Mouse (Mus musculus) embryonic facial prominence, embryonic 12.5 days (tissue): ENCODE data around the gene Napa. TPM values are rescaled to one million over a fixed set of nuclear protein-coding genes. Genes with fewer than 3 reads are reported as not detected.

Source experiments
- ATAC-seq: fragments of 200-750 bp; cut with Nextera tagmentation; 2 replicates; pipeline ENCODE4 v1.8.0; 2017; ENCODE audit not compliant: insufficient number of reproducible peaks, insufficient read depth, low FRiP score, low TSS enrichment
- H3K27ac ChIP-seq: fragments of 300-500 bp; sonication (generic); 2 replicates; pipeline ENCODE4 v1.5.1; 2016; ENCODE audit warnings: mild to moderate bottlenecking
- H3K27me3 ChIP-seq: fragments of 300-500 bp; sonication (generic); 2 replicates; pipeline ENCODE4 v1.6.1; 2016; ENCODE audit warnings: mild to moderate bottlenecking, moderate library complexity
- H3K36me3 ChIP-seq: fragments of 300-500 bp; sonication (generic); 2 replicates; pipeline ENCODE4 v1.6.1; 2016; ENCODE audit warnings: mild to moderate bottlenecking
- H3K4me1 ChIP-seq: fragments of 300-500 bp; sonication (generic); 2 replicates; pipeline ENCODE4 v1.6.1; 2016
- H3K4me2 ChIP-seq: fragments of 300-500 bp; sonication (generic); replicated peaks from 2 replicates; pipeline ENCODE4 v1.6.1; 2016; ENCODE audit warnings: mild to moderate bottlenecking, moderate library complexity
- H3K4me3 ChIP-seq: fragments of 300-500 bp; sonication (generic); 2 replicates; pipeline ENCODE4 v1.5.1; 2016; ENCODE audit warnings: mild to moderate bottlenecking
- H3K9ac ChIP-seq: fragments of 300-500 bp; sonication (generic); 2 replicates; pipeline ENCODE4 v1.6.1; 2016; ENCODE audit warnings: mild to moderate bottlenecking, moderate library complexity
- H3K9me3 ChIP-seq: fragments of 300-500 bp; sonication (generic); 2 replicates; pipeline ENCODE4 v1.6.1; 2016; ENCODE audit warnings: mild to moderate bottlenecking, moderate library complexity
- WGBS: fragments of 180-500 bp; shearing (Covaris S2); methylation state at CpG from one replicate; pipeline ENCODE4 v1.1.7; 2016; 5-methylcytosine and 5-hydroxymethylcytosine counted together
- polyA plus RNA-seq: library from polyadenylated mRNA; unstranded; fragments of >200 nt; fragmentation: Nextera tagmentation; extraction: Ambion mirVana; gene quantifications from 2 replicates; pipeline ENCODE4 v1.2.1, GENCODE M21; 2016

Napa gene
- polyA plus RNA-seq, 1 experiment from 2014 or later, result 206 TPM

DNA sequence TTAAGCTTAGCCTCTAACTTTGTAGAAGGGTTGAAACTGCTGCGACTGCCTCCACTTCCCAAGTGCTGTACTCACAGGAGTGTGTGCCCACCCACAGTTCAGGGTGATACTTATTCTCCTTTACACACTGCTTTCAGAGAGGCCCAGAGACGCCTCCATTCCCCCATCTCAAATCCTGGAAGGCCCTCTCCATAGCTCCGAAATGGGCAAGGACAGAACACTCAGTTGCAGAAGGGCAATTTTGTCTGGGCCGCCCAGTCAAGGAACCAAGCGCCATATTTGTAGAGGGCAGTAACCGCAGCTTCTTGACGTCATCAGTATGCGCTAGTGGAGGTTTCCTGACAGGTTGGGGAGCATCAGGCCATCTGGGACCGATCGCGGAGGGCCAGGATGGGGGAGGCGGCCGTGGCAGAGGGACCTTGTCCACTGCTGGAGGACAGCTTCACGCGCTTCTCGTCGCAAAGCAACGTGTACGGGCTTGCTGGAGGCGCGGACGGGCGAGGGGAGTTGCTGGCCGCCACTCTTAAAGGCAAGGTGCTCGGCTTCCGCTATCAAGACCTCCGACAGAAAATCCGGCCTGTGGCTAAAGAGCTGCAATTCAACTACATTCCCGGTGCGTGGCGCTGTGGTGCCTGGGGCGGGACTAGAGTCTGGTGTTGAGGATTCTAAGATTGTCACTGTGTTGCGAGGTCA, 21.5 kb downstream of the Napa start, which contains the start of gene Kptn:
Gene Kptn (plus strand): TSS at position 327 of the 693 bp plus-strand sequence.
- peak within 1 kb of the TSS; percentile 64 for H3K4me3 ChIP-seq
- peaks cover 29% of the 10 kb centered on the region for H3K36me3 ChIP-seq
- 2% methylated on average over 33 of the region's 33 CpGs for WGBS
- H3K9me3 ChIP-seq, result no peaks in the 10 kb centered on the region
- H3K9ac ChIP-seq, result peak within 1 kb of the TSS; percentile 62
- H3K4me2 ChIP-seq, result peak within 1 kb of the TSS; percentile 53
- H3K27ac ChIP-seq, result peak within 1 kb of the TSS; percentile 69
- ATAC-seq, result peak; percentile 78
- H3K4me1 ChIP-seq, result 0 out of 2 replicates have a peak, but pooled peaks cover 4% of the 10 kb centered on the region
- no peaks in the 10 kb centered on the region for H3K27me3 ChIP-seq

DNA sequence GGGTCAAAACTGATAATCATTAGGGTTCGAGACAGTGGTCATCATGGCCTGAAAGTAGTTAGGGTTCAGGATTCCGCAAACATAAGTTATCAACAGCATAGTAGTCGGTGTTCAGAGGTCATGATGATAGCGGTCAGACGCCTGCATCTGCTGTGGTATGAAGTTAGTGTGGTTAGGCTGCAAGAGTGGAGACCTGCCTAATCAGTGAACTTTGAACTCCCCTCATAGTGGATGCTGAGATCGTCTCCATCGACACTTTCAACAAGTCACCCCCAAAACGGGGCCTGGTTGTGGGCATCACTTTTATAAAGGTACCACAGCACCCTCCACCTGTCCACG, 22.0 kb downstream of the Napa start:
- H3K27me3 ChIP-seq, result no peaks in the 10 kb centered on the region
- H3K4me3 ChIP-seq, result peak overlapping the region; percentile 64
- 0 out of 2 replicates have a peak, but pooled peaks have one; percentile 5 for ATAC-seq
- 53% methylated on average over 9 of the region's 9 CpGs for WGBS
- H3K4me1 ChIP-seq, result 0 out of 2 replicates have a peak, but pooled peaks cover 4% of the 10 kb centered on the region
- H3K36me3 ChIP-seq, result peaks cover 29% of the 10 kb centered on the region
- H3K9ac ChIP-seq, result peak overlapping the region; percentile 62; the same call in 1 of the 2 replicates
- no peaks in the 10 kb centered on the region for H3K9me3 ChIP-seq
- peak overlapping the region; percentile 53 for H3K4me2 ChIP-seq
- no peak overlapping the region for H3K27ac ChIP-seq

DNA sequence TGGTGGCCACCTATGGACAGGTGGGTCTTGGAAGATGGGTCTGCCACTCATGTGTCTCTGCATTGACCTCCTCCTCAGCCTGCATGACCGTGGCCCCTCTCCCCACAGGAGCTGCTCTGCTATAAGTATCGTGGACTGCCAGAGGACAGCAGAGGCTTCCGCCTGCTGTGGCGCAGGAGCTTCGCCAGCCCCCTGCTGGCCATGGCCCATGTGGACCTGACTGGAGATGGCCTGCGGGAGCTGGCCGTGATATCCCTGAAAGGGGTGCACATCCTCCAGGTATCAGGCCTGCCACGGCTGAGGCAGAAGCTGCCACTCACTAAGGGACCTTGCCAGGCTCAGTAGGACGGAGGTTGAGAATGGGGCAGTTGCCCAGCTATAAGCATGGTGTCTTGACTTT, 27.6 kb downstream of the Napa start:
- Histone ChIP-seq H3K4me2 (no peak overlapping the region), H3K4me1 (peaks cover 14% of the 10 kb centered on the region), H3K4me3 (no peak overlapping the region), H3K27me3 (no peaks in the 10 kb centered on the region), H3K27ac (no peak overlapping the region), H3K36me3 (peaks cover 29% of the 10 kb centered on the region), H3K9ac (no peak overlapping the region), H3K9me3 (no peaks in the 10 kb centered on the region)
- WGBS, result 78% methylated on average over 9 of the region's 9 CpGs
- ATAC-seq, result no peak

DNA sequence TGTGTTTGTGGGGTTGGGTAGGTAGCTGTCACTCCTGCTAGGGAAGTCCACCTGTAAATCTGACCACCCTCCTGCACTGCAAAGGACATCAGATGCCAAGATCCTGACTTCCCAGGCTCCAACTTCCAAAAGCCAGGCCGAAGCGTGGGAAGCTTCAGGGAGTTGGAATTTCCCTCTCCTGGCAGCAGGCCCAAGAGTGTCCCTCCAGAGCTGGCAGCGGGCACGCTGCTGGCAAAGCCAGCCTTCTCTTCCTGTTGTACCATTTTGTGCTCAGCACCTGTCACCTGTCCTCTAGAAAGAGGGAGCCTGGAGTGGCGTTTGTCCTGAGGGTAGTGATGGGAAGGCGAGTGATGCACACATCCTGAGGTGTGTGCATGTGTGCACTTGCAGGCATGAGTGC, 30.1 kb downstream of the Napa start:
- ATAC-seq, result no peak

DNA sequence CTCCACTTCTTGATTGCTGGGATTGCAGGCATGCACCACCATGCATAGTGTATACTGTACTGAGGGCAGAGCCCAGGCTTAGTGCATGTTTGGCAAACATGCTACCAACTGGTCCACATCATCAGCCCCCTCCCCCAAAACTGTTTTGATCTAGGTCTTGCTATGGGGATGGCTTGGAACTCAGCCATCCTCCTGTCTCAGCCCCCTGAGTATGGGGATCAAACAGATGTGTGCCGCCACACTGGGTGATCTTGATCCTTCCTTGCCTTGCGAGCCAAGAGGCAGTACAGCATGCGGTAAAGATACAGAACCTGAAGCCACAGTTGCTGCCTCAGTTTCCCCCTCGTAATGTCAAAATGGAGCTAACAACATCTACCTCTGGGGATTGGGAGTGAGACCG, 30.6 kb downstream of the Napa start:
- Histone ChIP-seq H3K4me2 (0 out of 2 replicates have a peak overlapping the region, but pooled peaks have one; percentile 90), H3K4me3 (no peak overlapping the region), H3K4me1 (peaks cover 33% of the 10 kb centered on the region), H3K9me3 (no peaks in the 10 kb centered on the region), H3K9ac (no peak overlapping the region), H3K36me3 (peaks cover 29% of the 10 kb centered on the region), H3K27ac (peak overlapping the region; percentile 86; the same call in 1 of the 2 replicates), H3K27me3 (no peaks in the 10 kb centered on the region)
- no peak for ATAC-seq
- WGBS, result 63% methylated on average over 5 of the region's 5 CpGs

More for the DNA sequence above, 30.1 kb downstream of the Napa start:
- Histone ChIP-seq H3K4me1 (peaks cover 33% of the 10 kb centered on the region), H3K9ac (no peak overlapping the region), H3K4me2 (no peak overlapping the region), H3K36me3 (peaks cover 29% of the 10 kb centered on the region), H3K4me3 (no peak overlapping the region), H3K27ac (no peak overlapping the region), H3K9me3 (no peaks in the 10 kb centered on the region), H3K27me3 (no peaks in the 10 kb centered on the region)
- WGBS, result 88% methylated on average over 6 of the region's 6 CpGs

DNA sequence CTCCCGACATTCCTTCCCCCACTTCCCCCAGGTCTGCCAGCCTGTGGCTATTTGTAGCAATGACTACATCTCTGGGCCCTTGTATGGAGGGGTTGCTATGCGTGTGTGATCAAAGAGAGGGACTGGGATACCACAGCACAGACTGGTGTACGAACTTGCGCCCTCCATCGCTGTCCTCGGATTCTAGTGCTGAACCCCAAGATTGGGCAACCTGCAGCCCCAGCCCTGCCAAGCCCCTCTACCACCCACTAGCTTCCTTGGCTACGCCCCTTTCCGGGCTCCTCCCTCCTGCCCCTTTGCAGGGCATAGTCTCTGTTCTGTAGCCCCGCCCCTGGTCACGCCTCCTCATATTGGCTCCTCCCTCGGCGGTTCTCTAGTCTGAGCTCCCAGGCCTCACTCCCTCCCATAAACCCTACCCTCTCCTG, 31.2 kb downstream of the Napa start, which contains the start of gene Slc8a2:
Gene Slc8a2 (plus strand): TSS at position 406 of the 425 bp plus-strand sequence.
- 0% methylated on average over 12 of the region's 12 CpGs for WGBS

DNA sequence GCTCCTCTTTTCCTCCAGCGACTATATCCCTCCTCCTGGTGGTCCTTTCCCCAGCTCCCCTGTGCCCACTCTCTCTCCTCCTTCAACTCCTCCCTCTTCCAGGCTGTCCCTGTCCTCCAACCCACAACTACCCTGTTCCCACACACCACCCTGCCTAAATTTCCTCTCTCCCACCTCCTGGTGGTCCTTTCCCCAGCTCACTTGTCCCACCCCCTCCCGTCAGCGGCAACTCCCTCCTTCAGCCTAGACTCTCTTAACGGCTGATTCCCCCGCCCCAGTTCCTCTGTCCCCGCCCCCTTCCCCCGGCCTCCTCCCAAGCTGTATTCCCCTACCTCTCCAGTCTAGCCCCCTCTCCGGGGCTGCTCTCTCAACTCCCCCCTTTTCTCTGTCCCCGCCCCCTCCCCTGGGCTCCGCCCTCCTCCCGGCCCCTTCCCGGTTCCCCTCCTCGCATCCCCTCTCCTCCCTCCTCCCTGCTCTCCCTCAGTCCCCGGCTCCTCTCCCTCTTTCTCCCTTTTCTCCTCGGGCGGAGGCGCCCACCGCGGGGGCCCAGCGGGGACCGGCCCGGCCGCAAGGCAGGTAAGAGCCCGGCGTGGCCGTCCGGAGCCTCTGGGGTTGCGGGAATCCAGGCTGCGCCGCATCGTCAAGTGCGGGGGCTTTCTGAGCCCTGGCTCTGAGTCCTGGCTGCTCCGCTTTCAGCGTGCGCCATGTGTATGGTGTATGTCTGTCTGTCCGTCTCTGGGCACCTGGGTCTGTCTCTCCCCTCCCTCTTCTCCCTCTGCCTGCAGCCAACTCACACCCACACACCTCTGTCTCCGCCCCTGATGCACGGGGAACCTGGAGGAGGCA, 31.8 kb downstream of the Napa start:
- ATAC-seq, result peak; percentile 72
- Histone ChIP-seq H3K4me1 (peaks cover 33% of the 10 kb centered on the region), H3K27ac (peak overlapping the region; percentile 86)

More for the DNA sequence above, 31.2 kb downstream of the Napa start, which contains the start of gene Slc8a2:
- peak within 1 kb of the TSS; percentile 90 for H3K4me2 ChIP-seq
- H3K9me3 ChIP-seq, result no peaks in the 10 kb centered on the region
- peaks cover 27% of the 10 kb centered on the region for H3K36me3 ChIP-seq
- peak within 1 kb of the TSS; percentile 81 for H3K9ac ChIP-seq
- H3K4me3 ChIP-seq, result peak within 1 kb of the TSS; percentile 72
- H3K27ac ChIP-seq, result peak within 1 kb of the TSS; percentile 86
- peak; percentile 72 for ATAC-seq
- peaks cover 33% of the 10 kb centered on the region for H3K4me1 ChIP-seq
- H3K27me3 ChIP-seq, result no peaks in the 10 kb centered on the region

DNA sequence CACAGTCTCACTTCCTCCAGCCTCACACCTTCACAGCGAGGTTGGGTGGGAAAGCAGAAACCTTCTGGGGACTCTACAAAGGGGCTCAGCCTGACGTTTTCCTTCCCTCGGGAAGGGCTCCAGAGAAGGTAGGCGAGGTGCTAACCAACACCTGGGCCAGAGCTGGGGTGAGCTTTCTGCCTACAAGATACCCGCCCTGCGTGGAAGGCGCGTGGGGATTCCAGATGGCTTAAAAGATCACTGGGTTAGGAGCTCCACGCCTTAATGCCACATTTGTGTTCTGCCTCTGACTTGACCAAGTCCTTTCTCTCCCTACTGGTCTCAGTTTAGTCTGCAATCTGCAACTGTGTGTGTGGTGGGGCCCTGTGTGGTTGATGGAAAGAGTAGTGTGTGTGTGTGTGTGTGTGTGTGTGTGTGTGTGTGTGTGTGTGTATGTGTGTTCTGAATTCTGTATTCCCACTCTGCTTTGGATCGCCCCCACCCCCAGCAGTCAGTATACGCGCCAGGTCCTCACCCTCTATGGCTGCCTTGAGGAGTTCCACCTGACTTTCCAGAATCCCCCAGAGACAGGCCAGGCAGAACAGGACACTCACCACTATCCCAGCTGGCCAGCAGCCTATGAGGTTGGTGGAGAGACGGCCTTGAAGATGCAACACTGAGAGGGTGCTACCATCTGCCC, 32.8 kb downstream of the Napa start:
- Histone ChIP-seq H3K4me2 (peak overlapping the region; percentile 90), H3K9ac (peak overlapping the region; percentile 81), H3K36me3 (peaks cover 10% of the 10 kb centered on the region; the same call in 1 of the 2 replicates), H3K27ac (no peak overlapping the region), H3K4me3 (peak overlapping the region; percentile 72), H3K4me1 (peaks cover 33% of the 10 kb centered on the region), H3K9me3 (no peaks in the 10 kb centered on the region), H3K27me3 (no peaks in the 10 kb centered on the region)
- WGBS, result 35% methylated on average over 13 of the region's 13 CpGs
- ATAC-seq, result no peak

More for the DNA sequence above, 31.8 kb downstream of the Napa start:
- peaks cover 20% of the 10 kb centered on the region for H3K36me3 ChIP-seq
- peak overlapping the region; percentile 81 for H3K9ac ChIP-seq
- peak overlapping the region; percentile 72 for H3K4me3 ChIP-seq
- no peaks in the 10 kb centered on the region for H3K27me3 ChIP-seq
- H3K4me2 ChIP-seq, result peak overlapping the region; percentile 90
- 2% methylated on average over 37 of the region's 38 CpGs for WGBS
- H3K9me3 ChIP-seq, result no peaks in the 10 kb centered on the region

DNA sequence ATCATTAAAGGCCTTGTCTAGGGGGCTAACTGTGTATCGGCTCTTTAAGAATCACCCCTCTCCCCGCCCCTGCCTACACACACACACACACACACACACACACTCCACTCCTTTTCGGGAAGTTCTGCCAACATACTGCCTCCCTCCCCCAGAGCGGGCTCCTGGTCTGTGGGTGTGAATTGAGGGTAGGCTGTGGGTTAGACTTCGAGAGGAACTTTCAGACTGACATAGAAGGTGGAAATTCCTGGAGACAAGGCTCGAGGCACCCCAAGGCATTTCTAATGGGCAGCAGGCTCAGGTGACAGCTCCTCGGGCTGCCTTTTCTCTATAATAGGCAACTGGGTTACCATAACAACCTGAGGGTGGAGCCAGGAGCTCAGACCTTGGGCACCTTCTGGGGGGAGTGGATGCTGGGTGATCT, 33.9 kb downstream of the Napa start:
- Histone ChIP-seq H3K9ac (no peak overlapping the region), H3K4me2 (no peak overlapping the region; the same call in 1 of the 2 replicates), H3K27ac (no peak overlapping the region), H3K9me3 (no peaks in the 10 kb centered on the region), H3K27me3 (no peaks in the 10 kb centered on the region), H3K4me1 (peaks cover 33% of the 10 kb centered on the region), H3K36me3 (peaks cover 6% of the 10 kb centered on the region; the same call in 1 of the 2 replicates), H3K4me3 (no peak overlapping the region)
- no peak for ATAC-seq
- WGBS, result 6% methylated on average over 7 of the region's 7 CpGs

DNA sequence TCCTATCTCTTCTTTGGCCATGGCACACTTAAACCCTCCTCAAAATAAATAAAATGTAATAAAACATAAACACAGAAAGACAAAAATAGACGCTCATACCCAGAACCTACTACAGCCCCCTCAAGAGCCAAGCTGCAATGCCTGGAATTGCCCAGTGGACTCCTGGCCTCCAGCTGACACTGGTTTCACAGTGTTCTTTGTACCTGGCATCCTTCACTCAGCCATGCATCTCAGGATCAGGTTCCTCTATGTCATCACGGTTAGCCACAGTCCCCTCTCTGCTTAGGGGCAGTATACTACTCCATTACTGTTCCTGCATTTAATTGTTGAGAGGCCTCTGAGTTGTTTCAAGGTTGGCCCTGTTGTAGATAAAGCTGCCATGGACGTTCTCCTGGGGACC, 34.7 kb downstream of the Napa start:
- peaks cover 33% of the 10 kb centered on the region for H3K4me1 ChIP-seq
- no peak for ATAC-seq
- no peaks in the 10 kb centered on the region for H3K9me3 ChIP-seq
- 72% methylated on average over 3 of the region's 3 CpGs for WGBS
- no peak overlapping the region for H3K4me2 ChIP-seq
- no peaks in the 10 kb centered on the region for H3K27me3 ChIP-seq
- H3K4me3 ChIP-seq, result no peak overlapping the region
- no peaks in the 10 kb centered on the region for H3K36me3 ChIP-seq
- no peak overlapping the region for H3K27ac ChIP-seq
- H3K9ac ChIP-seq, result no peak overlapping the region

DNA sequence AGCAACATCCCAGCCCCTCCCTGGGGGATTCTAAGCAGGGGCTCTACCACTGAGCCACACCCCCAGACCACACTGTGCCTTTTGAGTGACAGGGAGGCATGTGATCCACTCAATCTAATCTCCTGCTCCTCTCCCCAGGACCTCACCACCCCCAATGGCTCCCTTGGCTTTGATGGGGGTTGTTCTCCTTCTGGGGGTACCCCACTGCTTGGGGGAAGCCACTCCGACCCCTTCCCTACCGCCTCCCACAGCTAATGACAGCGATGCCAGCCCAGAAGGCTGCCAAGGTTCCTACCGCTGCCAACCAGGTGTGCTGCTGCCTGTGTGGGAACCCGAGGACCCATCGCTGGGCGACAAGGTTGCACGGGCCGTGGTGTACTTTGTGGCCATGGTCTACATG, 35.4 kb downstream of the Napa start:
- Histone ChIP-seq H3K36me3 (no peaks in the 10 kb centered on the region), H3K4me1 (peaks cover 33% of the 10 kb centered on the region), H3K27me3 (no peaks in the 10 kb centered on the region), H3K27ac (no peak overlapping the region), H3K9me3 (no peaks in the 10 kb centered on the region), H3K9ac (no peak overlapping the region), H3K4me2 (no peak overlapping the region), H3K4me3 (no peak overlapping the region)
- ATAC-seq, result no peak
- 92% methylated on average over 9 of the region's 9 CpGs for whole genome bisulfite sequencing
